Mouse (Mus musculus) cerebellum, postnatal 10 days (tissue): ENCODE results near the gene Phykpl.
A peak's percentile ranks its signal among the peaks of the same experiment; 100 is the strongest.
"Not testable (repeated sequence)": the region's sequence is repeated elsewhere in the genome, so short reads cannot be mapped to it uniquely, and the experiment has no call there.

Experiments used
- DNase-seq, 2 experiments: peaks; one replicate each; pipeline ENCODE4 v3.0.0; 2021; ENCODE audit warnings: mixed read lengths in 2 of 2

The Phykpl gene

GRCm38 (mm10) chr11:51587059-51587458 is 2.5 kb downstream of the Phykpl start:
- no peak for DNase-seq

GRCm38 (mm10) chr11:51588833-51589232 is 4.3 kb downstream of the Phykpl start:
- DNase-seq = no peak

- DNase-seq = no peak
Measured at GRCm38 (mm10) chr11:51590002-51590401, 5.4 kb downstream of the Phykpl start.

GRCm38 (mm10) chr11:51591168-51591567 is 6.6 kb downstream of the Phykpl start:
- DNase-seq = peak in 1 of 2 experiments; percentile 34

GRCm38 (mm10) chr11:51591915-51592314 is 7.4 kb downstream of the Phykpl start:
- DNase-seq = no peak

- no peak for DNase-seq
Measured at GRCm38 (mm10) chr11:51593368-51593767, 8.8 kb downstream of the Phykpl start.

GRCm38 (mm10) chr11:51593849-51594248 is 9.3 kb downstream of the Phykpl start:
- no peak for DNase-seq

GRCm38 (mm10) chr11:51594715-51595350 is 10.3 kb downstream of the Phykpl start:
- DNase-seq = no peak

GRCm38 (mm10) chr11:51595459-51596083 is 11.0 kb downstream of the Phykpl start:
- DNase-seq = no peak

- no peak for DNase-seq
Measured at GRCm38 (mm10) chr11:51597553-51597952, 13.0 kb downstream of the Phykpl start.

- DNase-seq = no peak
Measured at GRCm38 (mm10) chr11:51602253-51602652, 17.7 kb downstream of the Phykpl start.

GRCm38 (mm10) chr11:51605602-51606446 is 21.3 kb downstream of the Phykpl start:
- DNase-seq = peak; percentile 84 to 91

- DNase-seq = peak; percentile 98 to 99
Measured at GRCm38 (mm10) chr11:51606447-51607095, 22.0 kb downstream of the Phykpl start, which contains the start of gene Hnrnpab. TSS of gene Hnrnpab (minus strand) at chr11:51606847.

GRCm38 (mm10) chr11:51607096-51607738 is 22.7 kb downstream of the Phykpl start:
- no peak for DNase-seq

- DNase-seq = no peak
Measured at GRCm38 (mm10) chr11:51609266-51609909, 24.8 kb downstream of the Phykpl start.

GRCm38 (mm10) chr11:51609940-51610339 is 25.4 kb downstream of the Phykpl start:
- DNase-seq = not testable (repeated sequence)

GRCm38 (mm10) chr11:51614256-51614655 is 29.7 kb downstream of the Phykpl start:
- no peak for DNase-seq

GRCm38 (mm10) chr11:51615129-51615528 is 30.6 kb downstream of the Phykpl start:
- no peak for DNase-seq

- DNase-seq = peak; percentile 41 to 50
Measured at GRCm38 (mm10) chr11:51615601-51616000, 31.0 kb downstream of the Phykpl start.

- DNase-seq = not testable (repeated sequence)
Measured at GRCm38 (mm10) chr11:51616113-51616512, 31.6 kb downstream of the Phykpl start.

- DNase-seq = peak; percentile 88 to 91
Measured at GRCm38 (mm10) chr11:51617693-51618092, 33.1 kb downstream of the Phykpl start.

GRCm38 (mm10) chr11:51618894-51619408 is 34.4 kb downstream of the Phykpl start:
- DNase-seq = no peak
